Mouse (Mus musculus) ES-E14 (cell line): Measurements from ENCODE around the gene Trim54. TPM values are rescaled to one million over a fixed set of nuclear protein-coding genes. Genes with fewer than 3 reads are reported as not detected.

Experiments used
- DNase-seq: peaks from one replicate; pipeline ENCODE4 v3.0.0-alpha.2; 2013; ENCODE audit warnings: low read depth, low spot score
- H3K27ac ChIP-seq: 2 replicates; pipeline ENCODE4 v1.5.1; 2012; ENCODE audit warnings: low read depth, mild to moderate bottlenecking, low read length, moderate library complexity, mixed read lengths; ENCODE audit not compliant: poor library complexity, insufficient read depth, severe bottlenecking
- H3K36me3 ChIP-seq: 2 replicates; pipeline ENCODE4 v1.6.1; 2012; ENCODE audit warnings: mild to moderate bottlenecking, low read length, moderate library complexity, mixed read lengths; ENCODE audit not compliant: control insufficient read depth, poor library complexity, insufficient read depth, severe bottlenecking
- H3K4me1 ChIP-seq, 2 experiments: fragments of 150-350 bp in 1 of 2; sonication (generic) in 1 of 2; 2 replicates each; pipeline ENCODE4 v1.6.1; 2012; ENCODE audit warnings: low read length in 2 of 2, mild to moderate bottlenecking in 1 of 2, mixed read lengths in 1 of 2; ENCODE audit not compliant: control insufficient read depth in 2 of 2, insufficient read depth in 2 of 2, poor library complexity in 1 of 2
- H3K4me3 ChIP-seq, 2 experiments: fragments of 150-350 bp in 1 of 2; sonication (generic) in 1 of 2; 2 replicates each; pipeline ENCODE4 v1.5.1; 2012; ENCODE audit warnings: low read length in 2 of 2, low read depth in 1 of 2, mild to moderate bottlenecking in 1 of 2, mixed read lengths in 1 of 2; ENCODE audit not compliant: insufficient read depth in 1 of 2, poor library complexity in 1 of 2, severe bottlenecking in 1 of 2
- H3K9ac ChIP-seq: 2 replicates; pipeline ENCODE4 v1.6.1; 2012; ENCODE audit warnings: low read depth, mild to moderate bottlenecking, low read length, mixed read lengths; ENCODE audit not compliant: poor library complexity, insufficient read depth, severe bottlenecking
- H3K9me3 ChIP-seq: fragments of 150-350 bp; sonication (generic); 2 replicates; pipeline ENCODE4 v1.6.1; 2012; ENCODE audit warnings: low read depth, mild to moderate bottlenecking, low read length; ENCODE audit not compliant: control insufficient read depth, insufficient read depth
- CHD2 ChIP-seq: IDR thresholded peaks from 2 replicates; pipeline ENCODE4 v1.6.1; 2014; ENCODE audit warnings: mild to moderate bottlenecking, low read depth, low read length, inconsistent platforms
- HCFC1 ChIP-seq: IDR thresholded peaks from 2 replicates; pipeline ENCODE4 v1.6.1; 2012; ENCODE audit warnings: low read length, inconsistent platforms, borderline replicate concordance; ENCODE audit not compliant: insufficient read depth
- MAFK ChIP-seq: IDR thresholded peaks from 2 replicates; pipeline ENCODE4 v1.6.1; 2014; ENCODE audit warnings: mild to moderate bottlenecking, low read depth, low read length, inconsistent platforms; ENCODE audit not compliant: insufficient read depth
- ZC3H11A ChIP-seq: IDR thresholded peaks from 2 replicates; pipeline ENCODE4 v1.6.1; 2012; ENCODE audit warnings: low read depth, mild to moderate bottlenecking, inconsistent platforms, low read length, borderline replicate concordance
- ZNF384 ChIP-seq: IDR thresholded peaks from 2 replicates; pipeline ENCODE4 v1.6.1; 2012; ENCODE audit warnings: low read depth, low read length, inconsistent platforms
- in situ Hi-C, 2 experiments: fragments of 600-800 bp; cut with MboI; formaldehyde crosslinking; loops; one replicate each; pipeline ENCODE4 v1.15.1; 2025; ENCODE audit warnings: low sequenced_read_pairs in 2 of 2, inconsistent platforms in 1 of 2; ENCODE audit not compliant: unreplicated experiment in 2 of 2
- total RNA-seq: library from RNA; depleted of rRNA; stranded (reverse); fragments of 300-350 nt; gene quantifications from 2 replicates; pipeline ENCODE4 v1.2.3, GENCODE M21; 2012

Trim54 gene
- total RNA-seq, 1 experiment, result 2.3 TPM

DNA sequence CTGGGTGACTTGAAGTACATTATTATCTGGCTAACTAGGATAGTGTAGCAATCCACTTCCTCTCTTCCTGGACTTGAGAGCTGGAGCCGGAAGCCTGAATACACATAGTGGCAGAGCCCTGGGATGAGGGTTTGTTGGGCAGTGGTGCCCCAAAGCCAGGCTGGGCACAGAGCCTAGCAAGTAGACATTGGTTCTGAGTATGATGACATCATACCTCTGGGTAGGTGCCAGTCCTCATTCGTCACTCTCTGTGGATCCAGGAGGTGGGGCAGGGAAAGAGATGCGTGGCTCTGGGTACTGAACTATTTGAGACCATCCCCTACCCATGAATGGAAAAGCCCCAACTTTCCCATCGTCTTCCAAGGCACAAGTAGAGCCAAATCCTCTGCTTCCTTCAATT lies 33.3 kb downstream of the Trim54 start:
- Histone ChIP-seq H3K4me3 (no peak overlapping the region), H3K9me3 (no peaks in the 10 kb centered on the region), H3K9ac (no peak overlapping the region), H3K27ac (no peak overlapping the region), H3K4me1 (peaks cover 0 to 3% of the 10 kb centered on the region in 2 experiments; a peak in 1 of 4 replicates), H3K36me3 (peaks cover 8% of the 10 kb centered on the region; the same call in 1 of the 2 replicates)
- in situ Hi-C loops, result no loop called here
- TF ChIP-seq ZC3H11A (no peak), ZNF384 (no peak), CHD2 (no peak), MAFK (no peak), HCFC1 (no peak)
- DNase-seq, result no peak

DNA sequence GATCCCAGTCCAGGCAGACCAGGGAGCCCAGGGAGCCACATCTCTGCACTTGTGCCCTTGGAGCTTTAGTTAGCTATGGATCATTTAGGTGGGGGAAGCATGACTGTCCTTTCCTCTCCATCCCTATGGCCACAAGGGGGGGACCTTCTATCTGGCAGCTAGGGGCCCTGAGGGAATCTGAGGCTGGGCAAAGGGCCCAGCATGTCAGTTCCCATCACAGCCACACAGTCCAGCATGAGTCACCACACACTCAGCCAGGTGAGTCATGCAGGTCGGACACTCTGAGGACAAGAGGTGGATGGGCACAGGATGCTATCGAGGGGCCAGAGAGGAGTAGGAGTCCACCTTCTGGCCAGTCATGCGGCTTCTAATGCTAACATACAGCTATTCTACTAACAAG lies 35.2 kb downstream of the Trim54 start:
- H3K36me3 ChIP-seq, result peaks cover 5% of the 10 kb centered on the region

DNA sequence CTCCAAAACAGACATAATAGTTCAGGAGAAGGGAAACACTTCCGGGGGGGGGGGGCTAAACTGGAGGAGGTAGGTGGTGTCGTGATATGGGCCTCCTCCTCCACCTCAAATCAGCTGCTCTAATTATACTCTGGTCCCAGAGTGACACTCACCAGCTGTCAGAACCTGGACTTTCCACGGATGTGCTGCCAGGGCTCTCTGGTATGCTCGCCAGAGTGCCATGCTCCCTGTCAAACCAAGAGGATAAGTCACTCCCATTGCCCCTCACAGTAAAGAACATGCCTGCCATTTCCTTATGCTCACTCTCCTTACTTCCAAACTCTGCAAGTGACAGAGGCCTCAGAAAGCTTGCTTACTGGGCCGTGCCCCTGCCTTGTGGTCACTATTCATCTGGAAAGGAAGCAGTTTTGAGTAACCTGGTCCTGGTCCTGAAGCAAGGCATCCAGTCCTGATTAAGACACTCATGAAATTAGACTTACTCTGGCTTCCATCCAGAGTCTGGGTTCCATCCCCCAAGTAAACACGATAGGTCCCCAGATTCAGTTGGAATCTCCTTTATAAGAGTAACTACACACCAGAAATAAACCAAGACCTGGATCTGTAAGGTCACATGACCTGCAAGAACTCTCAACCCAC lies 37.1 kb downstream of the Trim54 start:
- H3K4me3 ChIP-seq, result peak overlapping the region; percentile 69 to 75
- TF ChIP-seq ZNF384 (no peak), MAFK (no peak), CHD2 (no peak), ZC3H11A (no peak)
- no peak for DNase-seq
- H3K4me1 ChIP-seq, result peaks cover 0 to 3% of the 10 kb centered on the region in 2 experiments; a peak in 1 of 4 replicates
- in situ Hi-C loops, result no loop called here
- no peaks in the 10 kb centered on the region for H3K9me3 ChIP-seq
- peak overlapping the region; percentile 79 for H3K9ac ChIP-seq
- no peak overlapping the region for H3K27ac ChIP-seq
- peaks cover 20% of the 10 kb centered on the region for H3K36me3 ChIP-seq

More for the DNA sequence above, 35.2 kb downstream of the Trim54 start:
- TF ChIP-seq MAFK (no peak), CHD2 (no peak), ZC3H11A (no peak), ZNF384 (no peak), HCFC1 (no peak)
- H3K4me1 ChIP-seq, result peaks cover 0 to 3% of the 10 kb centered on the region in 2 experiments; a peak in 1 of 4 replicates
- H3K4me3 ChIP-seq, result no peak overlapping the region
- H3K9ac ChIP-seq, result no peak overlapping the region
- no peaks in the 10 kb centered on the region for H3K9me3 ChIP-seq
- in situ Hi-C loops, result no loop called here
- H3K27ac ChIP-seq, result no peak overlapping the region
- DNase-seq, result no peak

DNA sequence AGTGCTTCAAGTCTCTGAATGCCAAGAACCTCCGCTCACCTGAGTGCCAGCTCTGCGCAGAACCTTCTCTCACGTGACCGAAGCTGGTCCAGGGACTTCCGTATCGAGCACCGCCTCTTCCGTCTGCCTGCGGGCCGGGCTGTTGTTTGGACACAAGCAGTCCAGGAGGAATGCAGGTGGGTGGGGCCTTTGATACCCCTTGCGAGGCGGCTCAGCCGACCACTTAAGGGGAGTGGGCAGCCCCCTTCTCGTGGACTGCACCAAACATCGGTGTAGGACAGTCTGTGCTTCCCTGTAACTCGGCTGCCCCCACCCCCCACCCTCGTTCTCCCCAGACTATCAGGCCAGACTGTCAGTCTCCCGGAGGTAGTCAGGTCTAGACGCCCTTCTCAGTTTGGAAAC lies 37.6 kb downstream of the Trim54 start, which contains the start of gene Mpv17:
Mpv17 (minus strand) TSS at position 100 of the 402 bp plus-strand sequence.
- DNase-seq, result peak; percentile 83
- Histone ChIP-seq H3K4me3 (peak within 1 kb of the TSS; percentile 69 to 75), H3K4me1 (peaks cover 0 to 3% of the 10 kb centered on the region in 2 experiments; a peak in 1 of 4 replicates), H3K27ac (no peak within 1 kb of the TSS), H3K9me3 (no peaks in the 10 kb centered on the region), H3K9ac (peak within 1 kb of the TSS; percentile 79), H3K36me3 (peaks cover 23% of the 10 kb centered on the region)
- TF ChIP-seq HCFC1 (no peak), MAFK (no peak), CHD2 (no peak), ZC3H11A (no peak), ZNF384 (no peak)
- in situ Hi-C loops, result no loop called here

DNA sequence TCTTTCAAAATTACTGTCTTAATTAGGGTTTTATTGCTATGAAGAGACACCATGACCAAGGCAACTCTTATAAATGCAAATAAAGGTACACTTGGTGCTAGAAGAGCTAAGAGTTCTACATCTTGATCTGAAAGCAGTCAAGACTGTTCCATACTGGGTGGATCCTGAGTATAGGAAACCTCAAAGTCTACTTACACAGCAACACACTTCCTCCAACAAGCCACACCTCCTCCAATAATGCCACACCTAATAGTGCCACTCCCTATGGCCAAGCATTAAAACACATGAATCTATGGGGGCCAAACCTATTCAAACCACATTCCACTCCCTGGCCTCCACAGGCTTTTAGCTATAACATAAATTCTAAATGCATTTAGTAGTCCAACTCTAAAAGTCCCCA lies 46.0 kb downstream of the Trim54 start:
- H3K4me1 ChIP-seq, result no peaks in the 10 kb centered on the region
- no peak overlapping the region for H3K9ac ChIP-seq
- DNase-seq, result no peak
- in situ Hi-C loops, result no loop called here
- no peak overlapping the region for H3K4me3 ChIP-seq
- H3K36me3 ChIP-seq, result peaks cover 52% of the 10 kb centered on the region
- H3K9me3 ChIP-seq, result no peaks in the 10 kb centered on the region
- TF ChIP-seq CHD2 (no peak), ZNF384 (no peak), ZC3H11A (no peak), MAFK (no peak), HCFC1 (no peak)
- H3K27ac ChIP-seq, result no peak overlapping the region
